Mouse (Mus musculus) megakaryocyte, embryonic 14.5 days (primary cell): ENCODE data around the gene Gzma.

Experiments used
- FLI1 ChIP-seq: IDR thresholded peaks from 2 replicates; pipeline ENCODE4 v1.6.1; 2012; ENCODE audit warnings: low read length, inconsistent platforms, mixed read lengths
- GATA1 ChIP-seq: IDR thresholded peaks from 3 replicates; pipeline ENCODE4 v1.6.1; 2012; ENCODE audit warnings: mixed read lengths, low read length, inconsistent platforms, borderline replicate concordance

DNA sequence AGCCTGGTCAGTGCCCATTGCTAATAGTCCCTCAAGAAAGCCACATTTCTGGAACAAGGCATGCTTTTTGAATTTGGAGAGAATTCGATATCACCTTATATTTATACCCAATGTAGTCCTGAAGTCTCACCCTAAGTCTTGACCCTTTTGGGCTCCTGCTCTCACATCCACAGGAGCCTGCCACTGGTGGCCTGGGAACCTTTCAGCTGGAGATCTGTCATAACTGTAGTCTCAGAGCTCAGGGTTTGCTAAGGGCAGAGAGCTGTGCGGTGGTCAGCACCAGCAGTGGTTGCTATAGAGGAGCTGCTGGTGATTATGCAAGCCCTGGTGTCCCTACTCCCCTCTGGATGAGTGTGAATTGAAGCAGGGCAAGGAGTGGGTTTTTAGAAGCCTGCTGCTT is 2.4 kb downstream of the Gzma start:
- TF ChIP-seq GATA1 (no peak), FLI1 (no peak)
